Mouse (Mus musculus) ES-E14 (cell line): ENCODE measurements at regions not wholly inside any gene's neighbourhood (a gene's known extent, or its start where the extent isn't known, plus 50 kb on each side); places are given as distances from the start of the nearest gene placed in this dataset.

Experiments
- CHD2 ChIP-seq: IDR thresholded peaks from 2 replicates; pipeline ENCODE4 v1.6.1; 2014; ENCODE audit warnings: mild to moderate bottlenecking, low read depth, low read length, inconsistent platforms
- HCFC1 ChIP-seq: IDR thresholded peaks from 2 replicates; pipeline ENCODE4 v1.6.1; 2012; ENCODE audit warnings: low read length, inconsistent platforms, borderline replicate concordance; ENCODE audit not compliant: insufficient read depth
- ZC3H11A ChIP-seq: IDR thresholded peaks from 2 replicates; pipeline ENCODE4 v1.6.1; 2012; ENCODE audit warnings: low read depth, mild to moderate bottlenecking, inconsistent platforms, low read length, borderline replicate concordance

DNA sequence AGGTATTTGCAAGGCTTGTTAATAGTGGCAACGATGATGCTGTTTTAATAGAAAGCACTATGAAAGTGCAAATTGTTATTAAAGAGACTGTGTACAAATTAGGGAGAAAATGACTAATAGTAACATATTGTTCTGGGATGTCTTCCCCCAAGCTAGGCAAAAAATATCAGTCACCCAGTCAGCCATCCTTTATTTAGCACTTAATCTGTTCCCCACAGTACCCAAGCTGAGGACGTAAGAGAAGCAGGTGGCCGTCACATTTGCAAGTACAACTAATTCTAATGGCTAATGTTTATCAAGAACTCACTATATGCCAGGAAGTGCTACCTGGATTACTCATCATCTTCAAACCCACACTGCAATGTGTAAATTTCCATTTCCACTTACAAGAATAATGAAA, 432.5 kb upstream of the Kif18a start:
- TF ChIP-seq ZC3H11A (no peak), HCFC1 (no peak), CHD2 (no peak)
